Mouse (Mus musculus): ENCODE measurements at regions not wholly inside any gene's neighbourhood (a gene's known extent, or its start where the extent isn't known, plus 50 kb on each side); places are given as distances from the start of the nearest gene placed in this dataset.

DNA sequence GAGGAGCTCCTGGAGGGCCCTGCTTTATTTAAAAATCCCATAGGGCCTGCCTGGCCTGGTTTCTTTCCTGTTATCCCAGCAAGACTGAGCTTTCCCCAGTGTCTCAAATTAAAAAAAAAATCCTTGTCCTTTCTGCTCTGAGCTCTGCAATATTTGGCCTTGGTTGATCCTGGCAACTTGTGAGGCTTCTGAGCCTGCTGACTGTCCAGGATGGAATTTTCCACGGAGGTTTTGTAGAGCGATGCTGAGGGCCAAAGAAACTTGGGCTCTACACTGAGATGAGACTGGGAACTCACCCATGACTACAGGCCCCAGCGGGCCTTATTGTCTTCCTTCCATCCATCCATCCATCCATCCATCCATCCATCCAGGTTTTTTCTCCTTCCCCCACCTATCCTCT, 259.8 kb downstream of the Dhx35 start:
- 98% methylated on average over 3 of the region's 3 CpGs for WGBS
- no peak for DNase-seq (ENCODE audit: low spot score)
- Histone ChIP-seq H3K4me1 (peaks cover 10% of the 10 kb centered on the region), H3K27me3 (ENCODE audit: low read depth, poor library complexity, severe bottlenecking) (peaks cover 39% of the 10 kb centered on the region), H3K27ac (no peak overlapping the region), H3K9me3 (replicated peaks) (no peaks in the 10 kb centered on the region), H3K36me3 (no peaks in the 10 kb centered on the region), H3K4me3 (no peak overlapping the region)

DNA sequence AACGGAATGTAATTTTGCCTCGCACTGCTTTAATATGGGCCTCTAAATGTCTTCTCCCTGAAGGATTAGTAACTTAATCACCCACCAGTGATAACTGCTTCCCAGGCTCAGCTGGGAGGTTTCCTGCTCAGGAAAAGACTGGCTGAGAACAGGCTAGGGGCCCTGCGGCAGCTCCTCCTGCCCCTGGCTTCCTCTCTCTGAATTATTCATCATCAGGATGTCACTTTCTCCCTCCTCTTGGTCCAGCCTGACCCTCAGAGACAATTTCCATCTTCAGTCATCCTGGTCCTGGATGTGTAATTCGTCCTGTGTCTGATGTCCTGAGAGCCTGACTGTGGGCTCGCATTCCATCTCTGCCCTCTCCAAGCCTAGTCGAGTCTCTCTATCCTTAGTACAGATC, 261.2 kb downstream of the Dhx35 start:
- DNase-seq (ENCODE audit: low spot score): no peak
- WGBS: 46% methylated on average over 6 of the region's 6 CpGs
- Histone ChIP-seq H3K4me3 (no peak overlapping the region), H3K9me3 (replicated peaks) (no peaks in the 10 kb centered on the region), H3K27me3 (ENCODE audit: low read depth, poor library complexity, severe bottlenecking) (peaks cover 39% of the 10 kb centered on the region), H3K4me1 (peaks cover 10% of the 10 kb centered on the region), H3K27ac (no peak overlapping the region), H3K36me3 (no peaks in the 10 kb centered on the region)

DNA sequence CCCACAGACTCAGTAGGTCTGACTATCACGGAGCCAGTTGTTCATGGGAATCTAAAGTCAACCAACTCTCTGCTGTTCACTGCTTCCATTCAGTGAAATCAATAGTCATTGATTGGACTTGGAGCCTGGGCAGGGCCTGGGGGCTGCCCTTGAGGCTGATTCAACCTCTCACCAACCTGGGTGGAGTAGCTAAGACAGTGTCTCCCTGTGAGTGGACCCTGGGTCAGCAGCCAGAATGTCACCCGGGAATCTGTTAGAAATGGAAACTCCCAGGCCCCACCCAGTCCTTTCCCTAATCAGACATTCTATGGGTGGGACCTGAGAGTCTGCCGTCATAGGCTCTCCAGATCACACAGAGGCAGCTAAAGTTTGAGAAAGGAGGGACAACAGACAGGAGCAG, 262.4 kb downstream of the Dhx35 start:
- WGBS: 80% methylated on average over 3 of the region's 3 CpGs
- H3K27ac ChIP-seq: no peak overlapping the region
- H3K4me1 ChIP-seq: peaks cover 10% of the 10 kb centered on the region
- H3K36me3 ChIP-seq: no peaks in the 10 kb centered on the region
- peaks cover 39% of the 10 kb centered on the region for H3K27me3 ChIP-seq (ENCODE audit: low read depth, poor library complexity, severe bottlenecking)
- H3K9me3 ChIP-seq (replicated peaks): no peaks in the 10 kb centered on the region
- no peak overlapping the region for H3K4me3 ChIP-seq
- DNase-seq (ENCODE audit: low spot score): no peak

DNA sequence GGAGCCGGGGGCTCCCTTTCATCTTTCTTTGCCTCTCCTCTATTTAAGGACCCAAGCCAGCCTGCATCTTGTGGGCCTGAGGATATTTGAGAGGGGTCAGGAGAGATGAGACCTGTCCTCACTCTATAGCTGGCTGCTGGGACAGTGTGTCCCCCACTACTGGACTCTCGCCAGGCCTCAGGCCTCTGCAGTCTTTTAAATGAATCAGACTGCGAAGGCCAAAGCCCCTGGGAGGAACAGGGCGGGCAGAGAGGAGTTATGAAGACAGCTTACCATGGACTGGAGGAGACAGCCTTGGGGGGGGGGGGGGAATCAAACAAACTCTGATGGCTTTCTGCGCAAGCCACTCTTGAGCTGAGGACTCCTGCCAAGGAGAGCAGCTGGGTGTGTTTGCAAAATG, 262.9 kb downstream of the Dhx35 start:
- no peak overlapping the region for H3K4me3 ChIP-seq
- no peaks in the 10 kb centered on the region for H3K9me3 ChIP-seq (replicated peaks)
- WGBS: 84% methylated on average over 5 of the region's 5 CpGs
- no peak overlapping the region for H3K27ac ChIP-seq
- peaks cover 39% of the 10 kb centered on the region for H3K27me3 ChIP-seq (ENCODE audit: low read depth, poor library complexity, severe bottlenecking)
- DNase-seq (ENCODE audit: low spot score): no peak
- H3K4me1 ChIP-seq: peaks cover 10% of the 10 kb centered on the region
- no peaks in the 10 kb centered on the region for H3K36me3 ChIP-seq

DNA sequence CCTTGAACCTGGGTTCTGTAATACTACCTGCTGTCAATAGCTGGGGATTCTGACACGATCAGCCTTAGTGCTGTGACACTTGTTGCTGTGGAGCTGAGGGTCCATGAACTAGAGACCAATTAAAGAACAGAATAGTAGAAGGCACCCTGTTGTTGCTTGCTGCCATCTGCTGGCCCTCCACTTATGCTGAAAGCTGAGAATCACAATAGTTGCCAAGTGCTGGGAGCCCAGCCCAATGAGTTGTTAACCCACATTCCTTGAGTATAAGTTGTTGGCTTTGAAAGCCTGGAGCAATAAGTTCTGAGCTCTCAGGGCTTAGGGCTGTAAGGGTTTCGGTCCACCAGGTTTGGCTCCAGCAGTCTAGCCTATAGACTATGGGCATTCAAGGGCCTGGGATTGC, 267.7 kb downstream of the Dhx35 start:
- Histone ChIP-seq H3K4me3 (no peak overlapping the region), H3K9me3 (replicated peaks) (no peaks in the 10 kb centered on the region), H3K36me3 (no peaks in the 10 kb centered on the region), H3K27me3 (ENCODE audit: low read depth, poor library complexity, severe bottlenecking) (peaks cover 32% of the 10 kb centered on the region), H3K4me1 (no peaks in the 10 kb centered on the region; the same call in 1 of the 2 replicates), H3K27ac (no peak overlapping the region)
- WGBS: 91% methylated on average over 2 of the region's 2 CpGs
- no peak for DNase-seq (ENCODE audit: low spot score)

DNA sequence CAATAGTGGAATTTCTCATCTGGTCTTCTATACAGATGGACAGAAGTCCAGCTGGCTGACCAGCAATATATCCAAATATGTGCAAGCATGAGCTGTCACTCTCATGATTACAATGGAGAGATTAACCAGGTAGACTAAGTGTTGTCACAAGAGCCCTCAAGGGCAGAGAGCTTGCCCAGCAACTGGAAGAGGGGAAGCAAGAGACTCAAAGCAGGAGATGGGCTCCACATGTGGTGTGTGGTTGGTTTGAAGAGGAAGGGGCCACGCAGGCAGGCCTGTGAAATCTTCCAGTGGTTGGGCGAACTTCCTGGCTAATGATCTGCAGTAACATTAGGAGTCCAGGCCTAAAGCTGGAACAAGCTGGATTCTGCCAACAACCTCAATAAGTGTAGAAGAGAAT, 268.1 kb downstream of the Dhx35 start:
- H3K4me1 ChIP-seq: peaks cover 4% of the 10 kb centered on the region; the same call in 1 of the 2 replicates
- H3K27ac ChIP-seq: no peak overlapping the region
- DNase-seq (ENCODE audit: low spot score): no peak
- H3K9me3 ChIP-seq (replicated peaks): no peaks in the 10 kb centered on the region
- H3K4me3 ChIP-seq: no peak overlapping the region
- WGBS: 78% methylated on average over 2 of the region's 2 CpGs
- peaks cover 32% of the 10 kb centered on the region for H3K27me3 ChIP-seq (ENCODE audit: low read depth, poor library complexity, severe bottlenecking)
- H3K36me3 ChIP-seq: no peaks in the 10 kb centered on the region

DNA sequence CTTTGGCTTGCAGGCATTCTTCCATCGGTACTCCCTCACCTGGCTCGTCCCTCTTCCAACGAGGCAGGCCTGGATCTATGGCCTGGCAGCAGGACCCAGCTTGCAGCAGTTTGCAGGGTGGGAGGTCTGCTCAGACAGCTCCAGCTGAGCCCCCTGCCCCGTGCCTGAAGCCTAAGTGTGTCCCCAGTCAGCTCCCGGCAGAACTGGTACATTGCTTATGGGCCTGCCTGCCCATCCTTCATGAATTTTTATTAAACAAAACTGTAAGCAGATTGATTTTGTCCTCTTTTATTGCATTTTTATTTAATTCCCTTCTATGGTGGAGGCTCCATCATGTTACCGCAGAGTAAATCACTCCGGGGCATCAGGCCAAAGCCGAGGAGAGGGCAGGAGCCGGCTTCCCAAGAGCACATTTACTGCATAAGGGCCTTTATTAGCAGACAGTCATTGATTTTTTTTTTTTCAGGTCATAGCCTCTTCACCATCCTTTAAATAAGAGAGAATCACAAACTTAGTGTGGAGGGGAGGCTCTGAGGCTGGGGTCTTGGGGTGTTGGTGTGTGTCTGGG, 269.9 kb downstream of the Dhx35 start:
- 84% methylated on average over 9 of the region's 9 CpGs for WGBS
- Histone ChIP-seq H3K36me3 (no peaks in the 10 kb centered on the region), H3K4me1 (peaks cover 17% of the 10 kb centered on the region), H3K4me3 (no peak overlapping the region), H3K27me3 (ENCODE audit: low read depth, poor library complexity, severe bottlenecking) (peaks cover 36% of the 10 kb centered on the region; the same call in 1 of the 2 replicates), H3K27ac (no peak overlapping the region), H3K9me3 (replicated peaks) (no peaks in the 10 kb centered on the region)
- DNase-seq (ENCODE audit: low spot score): no peak

DNA sequence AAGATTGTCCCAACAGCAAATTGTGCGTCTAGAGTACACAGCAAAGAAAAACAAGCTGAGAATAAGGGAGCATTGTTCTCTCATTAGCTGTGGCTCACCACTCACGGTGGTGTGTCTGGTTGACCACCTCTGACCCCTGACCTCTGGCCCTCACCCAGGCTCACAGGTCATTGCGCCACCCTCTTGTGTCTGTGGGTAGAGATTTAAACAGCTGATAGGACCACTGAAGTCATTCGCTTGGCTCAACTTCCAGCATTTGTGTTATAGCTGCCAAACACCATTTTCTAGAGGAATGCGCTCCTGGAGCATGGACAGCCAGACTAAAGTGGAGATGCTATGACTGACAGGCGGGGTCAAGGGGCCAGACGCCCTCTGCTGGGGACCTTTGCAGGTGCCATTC, 272.9 kb downstream of the Dhx35 start:
- H3K27ac ChIP-seq: no peak overlapping the region
- no peak overlapping the region for H3K4me3 ChIP-seq
- peaks cover 18% of the 10 kb centered on the region for H3K4me1 ChIP-seq
- no peak for DNase-seq (ENCODE audit: low spot score)
- no peaks in the 10 kb centered on the region for H3K36me3 ChIP-seq
- H3K9me3 ChIP-seq (replicated peaks): no peaks in the 10 kb centered on the region
- 64% methylated on average over 7 of the region's 7 CpGs for WGBS
- peaks cover 55% of the 10 kb centered on the region for H3K27me3 ChIP-seq (ENCODE audit: low read depth, poor library complexity, severe bottlenecking)

DNA sequence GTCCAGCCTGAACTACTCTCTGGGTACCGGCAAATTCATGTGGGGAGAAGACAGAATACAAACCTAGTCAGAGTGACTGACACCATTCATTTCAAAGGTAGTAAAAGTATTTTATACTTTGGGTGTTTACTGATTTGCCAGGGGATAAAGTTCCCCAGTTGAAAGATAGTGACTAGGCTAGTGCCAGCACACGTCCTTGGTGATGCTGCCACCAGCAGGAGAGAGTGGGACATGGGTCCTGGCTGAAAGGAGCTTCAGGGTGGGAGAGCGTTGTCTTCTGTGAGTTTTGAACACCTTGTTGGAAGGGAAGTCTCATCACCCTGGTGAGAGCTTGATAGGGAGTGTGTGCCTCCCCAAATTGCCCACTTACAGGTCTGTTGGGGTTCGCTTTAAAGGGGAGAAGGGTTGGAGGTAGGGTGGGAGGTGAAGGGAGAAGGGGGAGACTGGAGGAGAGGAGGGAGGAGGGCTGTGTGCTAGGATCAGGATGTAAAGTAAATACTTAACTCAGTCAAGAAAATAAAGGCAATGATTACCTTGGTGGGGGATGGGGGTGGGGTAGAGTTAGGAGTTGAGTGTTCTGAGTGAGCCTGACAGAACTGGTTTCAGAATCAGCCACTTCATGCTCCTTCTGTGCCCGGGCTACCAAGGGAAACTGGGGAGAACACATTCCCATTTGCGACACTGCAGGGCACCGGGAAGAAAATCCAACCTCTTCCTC, 273.9 kb downstream of the Dhx35 start:
- Histone ChIP-seq H3K27me3 (ENCODE audit: low read depth, poor library complexity, severe bottlenecking) (peaks cover 63% of the 10 kb centered on the region), H3K9me3 (replicated peaks) (no peaks in the 10 kb centered on the region), H3K4me1 (peaks cover 18% of the 10 kb centered on the region), H3K36me3 (no peaks in the 10 kb centered on the region), H3K27ac (no peak overlapping the region), H3K4me3 (no peak overlapping the region)
- DNase-seq (ENCODE audit: low spot score): no peak
- WGBS: 38% methylated on average over 7 of the region's 7 CpGs

DNA sequence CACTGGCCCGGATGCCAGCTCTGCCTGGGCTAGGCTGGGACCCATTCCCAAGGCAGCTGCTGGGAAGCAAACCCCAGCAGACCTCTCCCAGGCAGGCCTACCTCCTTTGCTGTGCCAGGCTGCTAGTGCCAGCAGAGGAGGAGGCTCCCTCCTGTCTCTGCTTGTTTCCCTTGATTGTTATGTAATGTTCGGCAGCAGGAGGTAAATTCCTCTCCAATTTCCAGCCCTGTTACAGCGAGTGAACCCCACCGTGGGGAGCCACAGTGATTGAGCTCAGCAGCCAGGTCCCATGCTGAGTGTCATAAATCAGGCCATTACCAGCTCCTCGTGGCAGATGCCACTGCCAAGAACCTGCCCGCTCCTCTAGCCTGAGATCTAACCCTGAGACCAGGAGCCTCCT, 274.6 kb downstream of the Dhx35 start:
- Histone ChIP-seq H3K4me1 (peaks cover 18% of the 10 kb centered on the region), H3K27ac (no peak overlapping the region), H3K27me3 (ENCODE audit: low read depth, poor library complexity, severe bottlenecking) (peaks cover 68% of the 10 kb centered on the region), H3K36me3 (no peaks in the 10 kb centered on the region), H3K4me3 (no peak overlapping the region), H3K9me3 (replicated peaks) (no peaks in the 10 kb centered on the region)
- no peak for DNase-seq (ENCODE audit: low spot score)
- 9% methylated on average over 6 of the region's 6 CpGs for WGBS

DNA sequence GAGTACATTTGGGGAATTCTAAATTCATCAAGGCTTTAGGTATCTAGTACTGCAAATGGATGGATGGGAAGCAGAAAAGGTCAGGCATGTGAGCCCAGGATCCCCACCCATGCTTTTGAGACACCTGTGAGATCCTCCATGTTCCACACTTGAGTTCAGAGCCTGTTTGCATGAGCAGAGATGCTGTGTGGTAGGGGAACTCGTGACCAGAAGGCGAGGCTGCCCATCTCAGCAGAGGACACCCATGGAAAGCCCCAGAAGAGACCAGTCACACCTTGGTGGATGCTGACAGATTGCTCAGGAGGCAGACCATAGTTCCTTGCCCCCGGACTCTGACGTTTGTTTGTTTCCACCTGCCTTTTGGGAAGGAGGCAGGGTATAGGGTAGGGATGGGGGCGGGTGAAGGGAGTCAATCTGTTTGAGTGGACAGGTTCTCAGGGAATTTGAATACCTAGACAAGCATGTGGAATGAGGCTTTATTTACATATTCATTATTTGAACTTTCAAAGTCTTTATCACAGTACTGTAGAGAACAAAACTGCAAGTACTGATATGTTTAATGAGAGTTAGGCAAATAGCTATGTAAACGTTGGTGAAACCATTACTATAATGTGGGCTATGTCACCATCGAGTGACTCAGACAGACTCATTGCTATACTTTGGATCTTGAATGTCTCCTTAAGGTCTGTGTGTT, 278.5 kb downstream of the Dhx35 start:
- WGBS: 86% methylated on average over 7 of the region's 7 CpGs
- no peaks in the 10 kb centered on the region for H3K36me3 ChIP-seq

DNA sequence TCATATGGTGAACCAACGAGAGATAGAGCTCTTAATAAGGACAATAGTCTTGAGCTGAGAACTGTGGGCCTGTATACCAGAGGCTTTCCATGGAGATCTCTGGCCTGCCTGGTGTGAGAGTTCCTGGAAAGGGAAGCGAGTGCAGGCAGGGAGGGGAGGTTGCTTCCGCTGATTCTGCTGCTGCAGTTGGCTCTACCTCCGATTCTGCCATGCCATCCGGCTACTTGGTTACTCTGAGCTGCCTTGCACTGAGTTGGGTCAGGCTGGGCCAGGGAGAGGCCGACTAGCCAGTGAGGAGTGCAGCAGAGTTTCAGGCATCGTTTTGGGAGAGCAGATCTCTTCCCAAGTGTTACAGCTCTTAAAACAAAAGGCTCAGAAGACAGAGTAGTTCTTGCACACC, 285.2 kb downstream of the Dhx35 start:
- 77% methylated on average over 7 of the region's 7 CpGs for WGBS
- H3K4me1 ChIP-seq: no peaks in the 10 kb centered on the region
- H3K4me3 ChIP-seq: no peak overlapping the region
- no peaks in the 10 kb centered on the region for H3K36me3 ChIP-seq
- no peaks in the 10 kb centered on the region for H3K9me3 ChIP-seq (replicated peaks)
- peaks cover 37% of the 10 kb centered on the region; the same call in 1 of the 2 replicates for H3K27me3 ChIP-seq (ENCODE audit: low read depth, poor library complexity, severe bottlenecking)
- H3K27ac ChIP-seq: no peak overlapping the region
- no peak for DNase-seq (ENCODE audit: low spot score)

More for the DNA sequence above, 278.5 kb downstream of the Dhx35 start:
- no peak for DNase-seq (ENCODE audit: low spot score)
- Histone ChIP-seq H3K9me3 (replicated peaks) (no peaks in the 10 kb centered on the region), H3K4me3 (no peak overlapping the region), H3K27ac (no peak overlapping the region), H3K4me1 (peaks cover 14% of the 10 kb centered on the region), H3K27me3 (ENCODE audit: low read depth, poor library complexity, severe bottlenecking) (peaks cover 77% of the 10 kb centered on the region)

DNA sequence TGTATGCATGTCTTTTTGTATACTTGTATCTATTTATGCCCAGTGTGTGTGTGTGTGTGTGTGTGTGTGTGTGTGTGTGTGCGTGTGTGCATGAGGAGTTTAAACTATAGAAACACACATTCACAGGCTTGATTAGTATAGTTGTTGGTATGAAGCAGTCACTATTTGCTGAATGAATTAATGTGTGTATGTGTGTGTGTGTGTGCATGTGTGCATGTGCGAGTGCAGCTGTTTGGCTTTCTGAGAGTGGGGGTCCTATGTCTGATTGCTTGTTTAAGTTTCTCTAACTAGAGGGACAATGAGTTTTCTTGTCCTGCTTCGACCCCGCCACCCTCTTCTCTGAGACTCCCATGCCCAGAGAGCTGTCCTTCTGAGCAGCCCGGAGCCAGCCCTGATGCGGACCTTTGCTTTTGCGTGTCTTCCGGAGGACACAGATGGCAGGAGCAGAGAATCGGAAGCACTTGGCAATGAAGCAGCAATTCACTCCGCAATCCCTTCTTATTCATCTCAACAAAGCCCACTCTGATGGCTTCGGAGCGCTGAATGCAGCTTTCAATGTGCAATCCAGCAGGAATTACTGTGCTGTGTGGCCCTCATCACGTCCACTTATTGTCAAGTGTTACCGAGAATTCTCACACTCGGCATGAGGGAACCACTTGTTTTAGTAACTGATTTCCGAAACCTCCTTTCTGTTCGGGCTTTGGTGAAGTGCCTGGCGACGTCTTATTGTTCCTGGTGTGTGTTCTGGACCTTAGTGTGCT, 286.4 kb downstream of the Dhx35 start:
- no peak overlapping the region for H3K4me3 ChIP-seq
- DNase-seq (ENCODE audit: low spot score): no peak
- 91% methylated on average over 19 of the region's 19 CpGs for WGBS
- no peaks in the 10 kb centered on the region for H3K9me3 ChIP-seq (replicated peaks)
- no peaks in the 10 kb centered on the region for H3K4me1 ChIP-seq
- H3K36me3 ChIP-seq: no peaks in the 10 kb centered on the region
- no peak overlapping the region for H3K27ac ChIP-seq
- peaks cover 27% of the 10 kb centered on the region; the same call in 1 of the 2 replicates for H3K27me3 ChIP-seq (ENCODE audit: low read depth, poor library complexity, severe bottlenecking)

Measured in limb, embryonic 10.5 days (tissue).